Mouse (Mus musculus): ENCODE results near the gene Dennd1a.

DNA sequence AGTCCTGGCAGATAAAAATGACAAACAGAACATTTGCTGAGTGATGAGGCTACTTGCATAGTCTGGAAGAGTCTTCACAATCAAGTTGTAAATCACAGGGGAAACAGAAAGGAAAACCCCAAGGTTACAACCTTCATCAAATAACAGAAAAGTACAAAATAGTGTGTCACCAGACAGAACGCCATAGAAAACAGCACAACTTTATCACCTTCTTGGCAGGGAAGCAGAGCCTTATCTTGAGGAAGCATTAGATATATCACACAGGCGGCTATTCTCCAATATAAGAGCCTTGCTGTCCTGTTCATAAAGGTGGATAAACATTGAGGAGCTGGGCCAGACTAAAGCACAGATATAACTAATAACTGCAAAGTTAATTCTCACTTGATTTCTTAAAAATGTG lies 225.7 kb downstream of the Dennd1a start:
- TF ChIP-seq POLR2A (IDR thresholded peaks at IDR 0.05; ENCODE audit: insufficient read depth, low read depth, low read length): no peak
- no peak for TF ChIP-seq CTCF (IDR thresholded peaks at IDR 0.05)
- TF ChIP-seq EP300 (IDR thresholded peaks at IDR 0.05; ENCODE audit: insufficient read depth, low read depth, low read length): no peak

Measured in heart, adult 2 months (tissue).